In the genomic region with DNA sequence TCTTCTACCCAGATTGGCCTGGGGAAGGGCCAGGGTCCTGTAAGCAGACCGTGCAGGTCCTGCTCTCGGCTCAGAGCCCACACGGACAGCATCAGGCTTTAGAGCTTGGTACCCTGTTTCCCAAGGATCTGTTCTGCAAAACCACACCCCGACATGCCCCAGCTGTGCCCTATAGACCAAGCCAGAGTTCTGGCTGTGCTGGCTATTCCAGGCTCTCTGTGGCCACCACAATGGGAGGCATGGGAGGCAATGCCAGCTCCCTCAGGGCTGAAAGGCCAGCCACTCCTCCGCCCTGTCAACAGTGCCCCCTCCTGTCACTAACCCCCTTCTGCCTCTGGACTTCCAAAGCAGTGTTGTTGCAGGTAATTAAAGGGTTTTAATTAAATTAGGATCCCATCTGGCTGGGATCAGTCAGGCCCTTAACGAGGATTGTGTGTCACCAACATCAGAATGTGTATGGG, we compare ENCODE assay signal across 11 mouse cellular contexts. TPM values are rescaled to one million over a fixed set of nuclear protein-coding genes. Genes with fewer than 3 reads are reported as not detected.
A peak's percentile ranks its signal among the peaks of the same experiment; 100 is the strongest.
DNase-seq lines count a peak whose midpoint lies in the region; ATAC-seq and TF ChIP-seq lines count a peak whose summit lies in the region.
"Had no signal": no experiment of that assay in that cellular context is flagged by ENCODE, and none has a peak within 500 bp of the region (broad histone marks: within the 10 kb centered on the region; RNA-seq: fewer than 3 reads in every experiment).

No protein-coding gene starts in this region.

- no peak for ATAC-seq in kidney, postnatal 0 days (replicated peaks; ENCODE audit: low FRiP score, low read depth)
- ATAC-seq in kidney, embryonic 15.5 days (replicated peaks; ENCODE audit: low FRiP score) = no peak
- ATAC-seq in heart, embryonic 14.5 days (ENCODE audit: insufficient number of reproducible peaks, insufficient read depth, low FRiP score, low read depth) = no peak
- ATAC-seq in midbrain, embryonic 16.5 days = no peak

- H3K79me2 ChIP-seq in C2C12 (ENCODE audit: control insufficient read depth, insufficient read depth) = no peaks in the 10 kb centered on the region

- no peak for TF ChIP-seq POLR2A in cerebellum, adult 2 months (IDR thresholded peaks at IDR 0.05; ENCODE audit: borderline replicate concordance, insufficient read depth, low read length)

- no peak overlapping the region for H3K4me3 ChIP-seq in cerebellum, adult 2 months (replicated peaks; ENCODE audit: insufficient read depth, low read depth, low read length)
- H3K4me3 ChIP-seq in kidney, postnatal 0 days (replicated peaks; ENCODE audit: low read depth, low read length) = no peak overlapping the region
- no peak overlapping the region for H3K4me3 ChIP-seq in kidney, embryonic 15.5 days (replicated peaks)
- H3K4me3 ChIP-seq in C2C12 (ENCODE audit: insufficient read depth, poor library complexity, severe bottlenecking) = no peak overlapping the region
- H3K4me3 ChIP-seq in heart, embryonic 14.5 days (ENCODE audit: control insufficient read depth in 1 of 2, insufficient read depth in 1 of 2, low read depth in 1 of 2, low read length in 2 of 2) = no peak overlapping the region
- H3K4me3 ChIP-seq in midbrain, embryonic 16.5 days (ENCODE audit: low read depth, low read length) = no peak overlapping the region

- peak in 1 of 2 experiments; percentile 27 for DNase-seq in cerebellum, adult 2 months
- no peak for DNase-seq in cerebellum, adult 18-20 months
- DNase-seq in kidney, postnatal 0 days (ENCODE audit: low spot score) = peak; percentile 39
- DNase-seq in ovary, postnatal 10 days (ENCODE audit: low spot score) = no peak
- DNase-seq: layer of hippocampus, postnatal 36 days; thymus, postnatal 36 days had no signal

- H3K27me3 ChIP-seq in cerebellum, adult 2 months (ENCODE audit: control insufficient read depth, insufficient read depth, low read length) = no peaks in the 10 kb centered on the region
- no peaks in the 10 kb centered on the region for H3K27me3 ChIP-seq in kidney, postnatal 0 days (ENCODE audit: insufficient read depth, low read length)
- 0 out of 2 replicates have a peak, but pooled peaks cover 7% of the 10 kb centered on the region for H3K27me3 ChIP-seq in kidney, embryonic 15.5 days
- H3K27me3 ChIP-seq in C2C12 (ENCODE audit: control insufficient read depth, insufficient read depth, insufficient read length) = no peaks in the 10 kb centered on the region
- 0 out of 2 replicates have a peak, but pooled peaks cover 3% of the 10 kb centered on the region for H3K27me3 ChIP-seq in heart, embryonic 14.5 days (ENCODE audit: control insufficient read depth, insufficient read depth, low read length)
- no peaks in the 10 kb centered on the region for H3K27me3 ChIP-seq in midbrain, embryonic 16.5 days (ENCODE audit: control insufficient read depth, insufficient read depth, low read depth, low read length)

- no peaks in the 10 kb centered on the region for H3K79me3 ChIP-seq in C2C12 (ENCODE audit: low read depth)

- no peaks in the 10 kb centered on the region for H3K36me3 ChIP-seq in kidney, postnatal 0 days (ENCODE audit: insufficient read depth, low read length)
- H3K36me3 ChIP-seq in kidney, embryonic 15.5 days = no peaks in the 10 kb centered on the region
- H3K36me3 ChIP-seq in C2C12 (ENCODE audit: control insufficient read depth, insufficient read depth) = no peaks in the 10 kb centered on the region
- H3K36me3 ChIP-seq in heart, embryonic 14.5 days (ENCODE audit: control insufficient read depth, insufficient read depth, low read length) = no peaks in the 10 kb centered on the region
- H3K36me3 ChIP-seq in midbrain, embryonic 16.5 days (ENCODE audit: control insufficient read depth, insufficient read depth, low read length) = no peaks in the 10 kb centered on the region

- H3K27ac ChIP-seq in cerebellum, adult 2 months (ENCODE audit: insufficient read depth, low read length) = 0 out of 2 replicates have a peak overlapping the region, but pooled peaks have one; percentile 19
- no peak overlapping the region for H3K27ac ChIP-seq in kidney, postnatal 0 days
- no peak overlapping the region for H3K27ac ChIP-seq in kidney, embryonic 15.5 days
- peak overlapping the region; percentile 27 to 64; a peak in 3 of 4 replicates for H3K27ac ChIP-seq in heart, embryonic 14.5 days (replicated peaks in 1 of 2; ENCODE audit: control insufficient read depth in 1 of 2, insufficient read depth in 1 of 2, low read depth in 2 of 2, low read length in 2 of 2)
- no peak overlapping the region for H3K27ac ChIP-seq in midbrain, embryonic 16.5 days (ENCODE audit: low read length)
- H3K27ac ChIP-seq: macrophage had no signal

- no peaks in the 10 kb centered on the region for H3K9me3 ChIP-seq in kidney, postnatal 0 days (replicated peaks; ENCODE audit: low read length)
- no peaks in the 10 kb centered on the region for H3K9me3 ChIP-seq in kidney, embryonic 15.5 days (replicated peaks)
- H3K9me3 ChIP-seq in heart, embryonic 14.5 days (ENCODE audit: control insufficient read depth, low read length) = no peaks in the 10 kb centered on the region
- no peaks in the 10 kb centered on the region for H3K9me3 ChIP-seq in midbrain, embryonic 16.5 days (replicated peaks; ENCODE audit: control insufficient read depth, low read length, poor library complexity, severe bottlenecking)

- no peak overlapping the region for H3K9ac ChIP-seq in kidney, postnatal 0 days (ENCODE audit: low read depth, low read length)
- no peak overlapping the region for H3K9ac ChIP-seq in kidney, embryonic 15.5 days
- no peak overlapping the region for H3K9ac ChIP-seq in heart, embryonic 14.5 days (ENCODE audit: low read length)
- H3K9ac ChIP-seq in midbrain, embryonic 16.5 days (ENCODE audit: low read depth, low read length) = no peak overlapping the region

- WGBS in cerebellum, adult 2 months = 15% methylated on average over 6 of the region's 6 CpGs
- 46% methylated on average over 6 of the region's 6 CpGs for WGBS in kidney, postnatal 0 days
- WGBS in kidney, embryonic 15.5 days = 55% methylated on average over 6 of the region's 6 CpGs
- WGBS in heart, embryonic 14.5 days = 78% methylated on average over 6 of the region's 6 CpGs
- WGBS in midbrain, embryonic 16.5 days = 44% methylated on average over 6 of the region's 6 CpGs

- H3K4me1 ChIP-seq in cerebellum, adult 2 months (ENCODE audit: control insufficient read depth, insufficient read depth, low read length) = peaks cover 23% of the 10 kb centered on the region
- H3K4me1 ChIP-seq in kidney, postnatal 0 days (replicated peaks; ENCODE audit: insufficient read depth, low read length) = 0 out of 2 replicates have a peak, but pooled peaks cover 9% of the 10 kb centered on the region
- peaks cover 31% of the 10 kb centered on the region for H3K4me1 ChIP-seq in kidney, embryonic 15.5 days
- peaks cover 9 to 12% of the 10 kb centered on the region in 2 experiments; a peak in 3 of 4 replicates for H3K4me1 ChIP-seq in heart, embryonic 14.5 days (ENCODE audit: control insufficient read depth in 2 of 2, insufficient read depth in 2 of 2, low read length in 2 of 2)
- no peaks in the 10 kb centered on the region; the same call in 1 of the 2 replicates for H3K4me1 ChIP-seq in midbrain, embryonic 16.5 days (ENCODE audit: control insufficient read depth, insufficient read depth, low read length)

- H3ac ChIP-seq in C2C12 (ENCODE audit: control insufficient read depth, insufficient read length, low read depth) = no peak overlapping the region

- no peak for TF ChIP-seq CTCF in cerebellum, adult 2 months (IDR thresholded peaks at IDR 0.05; ENCODE audit: borderline replicate concordance, insufficient read depth, low read depth, low read length)
- TF ChIP-seq CTCF in kidney, postnatal 0 days (IDR thresholded peaks at IDR 0.05; ENCODE audit: low read depth) = no peak; the same call in 1 of the 2 replicates
- peak; percentile 10 for TF ChIP-seq CTCF in C2C12 (IDR thresholded peaks at IDR 0.05; ENCODE audit: control insufficient read depth, insufficient read depth, insufficient read length)

- H3K4me2 ChIP-seq in kidney, postnatal 0 days (ENCODE audit: low read length) = no peak overlapping the region
- no peak overlapping the region for H3K4me2 ChIP-seq in kidney, embryonic 15.5 days
- no peak overlapping the region; the same call in 1 of the 2 replicates for H3K4me2 ChIP-seq in heart, embryonic 14.5 days (ENCODE audit: low read length)
- H3K4me2 ChIP-seq in midbrain, embryonic 16.5 days (ENCODE audit: low read length) = no peak overlapping the region

TF ChIP-seq in C2C12, 6 proteins besides CTCF, POLR2A, EP300 and RAD21:
- no peak for TF ChIP-seq USF1 (IDR thresholded peaks at IDR 0.05; ENCODE audit: low read depth)
- TF ChIP-seq CEBPB (IDR thresholded peaks at IDR 0.05; ENCODE audit: low read depth) = no peak
- no peak for TF ChIP-seq FOSL1 (IDR thresholded peaks at IDR 0.05; ENCODE audit: insufficient read depth, low read length, poor library complexity, severe bottlenecking)
- no peak for TF ChIP-seq MYOG (IDR thresholded peaks at IDR 0.05; ENCODE audit: control insufficient read depth, extremely low read depth, insufficient read length)
- no peak for TF ChIP-seq MAX (IDR thresholded peaks at IDR 0.05)
- TF ChIP-seq MYOD1 (IDR thresholded peaks at IDR 0.05; ENCODE audit: control insufficient read depth, insufficient read length, low read depth) = no peak

RNA-seq across cellular contexts. Expression of a gene that starts 10.1 kb away (rescaled TPM):
- 18.6 and 19.9 TPM in 2 replicates for polyA plus RNA-seq in cerebellum, adult 2 months (2012; rRNA removed)
- polyA plus RNA-seq in kidney, postnatal 0 days (2015; fragmentation: Nextera tagmentation; extraction: Ambion mirVana) = 0.51 and 0.75 TPM in 2 replicates
- polyA plus RNA-seq in kidney, embryonic 15.5 days (2015; fragmentation: Nextera tagmentation; extraction: Ambion mirVana) = 0.32 and 0.40 TPM in 2 replicates
- 1.2 TPM for polyA plus RNA-seq in C2C12 (2012; fragmentation: generic; extraction: Trizol)
- polyA plus RNA-seq in heart, embryonic 14.5 days (2014; fragmentation: Nextera tagmentation; extraction: Ambion mirVana) = 0.36 TPM in 1 of 2 replicates, not detected in the other
- polyA plus RNA-seq in midbrain, embryonic 16.5 days (2015; fragmentation: Nextera tagmentation; extraction: Ambion mirVana) = 3.3 and 4.6 TPM in 2 replicates
- polyA plus RNA-seq: macrophage had no signal

Comparison
In these comparisons a context has a peak if more than half of its experiments do, and no peak if none do; other contexts are left out.
1. H3K27ac ChIP-seq: peak in cerebellum, adult 2 months (single experiment) and heart, embryonic 14.5 days (2 of 2); none in kidney, postnatal 0 days (single experiment), kidney, embryonic 15.5 days (single experiment) and midbrain, embryonic 16.5 days (single experiment).